Mouse (Mus musculus) mammary gland, adult 2 months (tissue): Measurements from ENCODE around the gene Tjap1. TPM values are rescaled to one million over a fixed set of nuclear protein-coding genes. Genes with fewer than 3 reads are reported as not detected.

Experiments used
- polyA plus RNA-seq: library from polyadenylated mRNA; depleted of rRNA; stranded (reverse); fragments of >200 nt; gene quantifications from 2 replicates; pipeline ENCODE4 v1.2.3, GENCODE M21; 2012; ENCODE audit warnings: low replicate concordance; rRNA removed

The Tjap1 gene
- polyA plus RNA-seq, result 38.5 and 59.6 TPM in 2 replicates

DNA sequence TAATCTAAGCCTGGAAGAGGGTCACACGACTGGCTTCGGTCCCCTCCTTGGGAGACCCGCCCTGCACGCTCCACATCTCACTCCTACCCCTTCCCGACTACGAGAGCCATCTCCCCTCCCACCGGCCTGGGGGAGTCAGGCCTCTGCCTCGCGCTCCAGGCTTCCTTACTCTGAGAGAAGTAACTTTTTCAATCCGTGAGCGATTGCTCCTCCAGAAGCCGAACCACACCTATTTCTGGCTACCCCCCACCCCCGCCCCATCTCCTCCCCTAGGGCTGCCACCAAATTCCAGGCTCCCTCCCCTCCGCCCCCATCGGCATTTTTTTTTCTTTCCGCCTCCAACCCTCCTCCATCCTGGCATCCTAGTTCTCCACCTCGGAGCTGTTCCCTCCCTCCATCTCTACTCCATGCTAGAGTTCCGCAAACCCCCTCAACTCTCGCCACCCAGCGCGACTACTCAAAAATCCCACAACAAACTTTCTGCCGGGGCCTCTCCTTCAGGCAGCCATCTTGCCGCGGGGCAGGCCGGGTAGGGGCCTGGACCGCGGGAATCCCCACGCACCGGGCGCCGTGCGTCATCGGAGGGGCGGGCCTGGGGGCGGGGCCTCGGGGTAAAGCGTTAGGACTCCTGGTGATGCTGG lies at the start of gene Tjap1:
Gene Tjap1, minus strand, starts transcription at position 544 of the 641 bp plus-strand sequence.

DNA sequence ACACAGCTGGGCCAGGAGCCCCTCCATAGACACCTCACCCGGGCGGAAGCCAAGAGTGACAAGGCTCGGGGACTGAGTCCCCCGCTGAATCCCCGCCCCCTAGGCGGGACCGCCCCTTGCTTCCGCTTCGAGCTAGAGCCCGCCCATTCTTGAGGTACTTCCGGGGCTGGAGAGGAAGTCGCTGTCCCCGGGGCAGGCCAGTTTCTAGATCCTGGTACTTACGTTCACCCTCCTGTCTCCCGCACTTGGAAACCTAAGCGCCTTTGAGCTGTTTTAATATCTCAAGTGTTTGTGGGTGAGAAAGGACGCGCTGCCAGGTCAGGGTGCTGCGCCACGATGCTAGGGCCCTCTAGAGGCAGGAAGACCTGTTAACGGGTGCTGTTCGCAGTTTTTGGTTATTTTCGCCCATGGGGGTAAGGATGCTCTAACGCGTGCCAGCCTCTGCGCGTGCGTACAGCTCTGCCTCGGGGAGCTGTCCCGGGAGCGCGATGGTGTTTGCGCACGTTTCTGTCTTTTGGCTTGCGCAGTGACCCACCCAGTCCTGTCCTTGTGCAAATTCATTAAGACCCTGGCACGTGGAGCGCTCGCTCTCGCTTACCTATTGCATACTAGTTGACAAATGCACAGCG lies 45.2 kb upstream of the Tjap1 start, which contains the start of gene Abcc10:
Gene Abcc10, minus strand, starts transcription at position 447 of the 629 bp plus-strand sequence.

GRCm38 (mm10) chr17:46297364-46298219 lies 14.8 kb upstream of the Tjap1 start, which contains the start of gene Dlk2:
Gene Dlk2 (plus strand): TSS chr17:46297421.

DNA sequence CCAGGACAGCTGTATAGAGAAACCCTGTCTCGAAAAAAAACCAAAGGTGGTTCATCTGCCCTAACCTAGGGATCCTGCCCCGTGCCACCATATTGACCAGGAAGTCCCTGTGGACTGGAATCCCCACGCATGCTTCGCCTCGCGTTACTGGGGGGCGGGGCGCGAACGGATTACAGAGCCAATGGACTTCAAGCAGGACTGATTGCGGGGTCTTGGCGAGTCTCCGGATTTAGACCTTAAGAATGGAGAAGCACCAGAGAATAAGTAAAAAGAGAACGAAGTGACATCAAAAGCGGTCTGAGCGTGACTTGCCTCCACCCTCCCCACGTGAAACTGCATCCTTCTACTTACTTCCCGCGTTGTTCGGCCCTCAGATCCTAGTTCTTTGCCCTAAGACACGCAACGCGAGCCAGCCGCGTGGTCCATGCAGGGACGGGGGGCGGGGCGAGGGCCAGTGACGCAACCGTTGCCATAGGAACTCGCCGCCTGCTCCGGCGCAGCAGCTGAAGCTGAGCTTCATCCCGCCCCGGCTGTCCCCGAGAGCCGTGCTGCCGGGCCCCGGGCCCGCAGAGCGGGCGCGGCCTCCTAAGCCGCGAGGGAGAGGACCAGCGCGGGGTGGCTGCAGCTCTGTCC lies 29.3 kb downstream of the Tjap1 start, which contains the start of gene Lrrc73:
Gene Lrrc73, plus strand, starts transcription at position 80 of the 633 bp plus-strand sequence.

GRCm38 (mm10) chr17:46247512-46248188 lies 35.2 kb downstream of the Tjap1 start, which contains the start of the genes Polr1c and Yipf3:
Gene Polr1c (minus strand): TSS chr17:46248054.
Gene Yipf3 (plus strand): TSS chr17:46248080.

Other genes starting within 250 kb of the Tjap1 start
- gene Mrps18a, start 172.0 kb downstream of the Tjap1 start, polyA plus RNA-seq, result 36.4 and 54.9 TPM in 2 replicates
- gene Rsph9, start 138.8 kb downstream of the Tjap1 start, polyA plus RNA-seq, result 5.0 and 6.8 TPM in 2 replicates
- 15.7 and 17.7 TPM in 2 replicates for gene Mad2l1bp, start 129.5 kb downstream of the Tjap1 start, polyA plus RNA-seq
- 130 and 159 TPM in 2 replicates for gene Gtpbp2, start 122.0 kb downstream of the Tjap1 start, polyA plus RNA-seq
- gene Polh, start 80.4 kb downstream of the Tjap1 start, polyA plus RNA-seq, result 5.6 and 7.7 TPM in 2 replicates
- gene Xpo5, start 80.2 kb downstream of the Tjap1 start, polyA plus RNA-seq, result 17.5 and 23.7 TPM in 2 replicates
- 30.8 and 44.5 TPM in 2 replicates for gene Polr1c, start 35.0 kb downstream of the Tjap1 start, polyA plus RNA-seq
- 286 and 320 TPM in 2 replicates for gene Yipf3, start 34.9 kb downstream of the Tjap1 start, polyA plus RNA-seq
- gene Lrrc73, start 29.5 kb downstream of the Tjap1 start, polyA plus RNA-seq, result 1.2 and 2.9 TPM in 2 replicates
- gene Dlk2, start 14.4 kb upstream of the Tjap1 start, polyA plus RNA-seq, result 1.8 and 2.0 TPM in 2 replicates
- 22.9 and 27.6 TPM in 2 replicates for gene Abcc10, start 45.3 kb upstream of the Tjap1 start, polyA plus RNA-seq
- gene Zfp318, start 100.7 kb upstream of the Tjap1 start, polyA plus RNA-seq, result 26.3 and 34.3 TPM in 2 replicates
- gene Crip3, start 145.9 kb upstream of the Tjap1 start, polyA plus RNA-seq, result 5.5 and 15.0 TPM in 2 replicates
- gene Slc22a7, start 155.4 kb upstream of the Tjap1 start, polyA plus RNA-seq, result 0.41 TPM in 1 of 2 replicates, not detected in the other
- gene Ttbk1, start 204.6 kb upstream of the Tjap1 start, polyA plus RNA-seq, result 0.33 and 0.61 TPM in 2 replicates
- gene Dnph1, start 213.7 kb upstream of the Tjap1 start, polyA plus RNA-seq, result 1.5 and 2.5 TPM in 2 replicates